Mouse (Mus musculus) CD4-positive, CD25-positive, alpha-beta regulatory T cell (primary cell): ENCODE results near the gene Trpm4. TPM values are rescaled to one million over a fixed set of nuclear protein-coding genes. Genes with fewer than 3 reads are reported as not detected.

Source experiments
- polyA plus RNA-seq: library from polyadenylated mRNA; unstranded; fragments of 100-300 nt; shearing (Covaris generic); gene quantifications from one replicate; pipeline ENCODE4 v1.2.1, GENCODE M21; 2017

Trpm4 gene
- 15.0 TPM for polyA plus RNA-seq

DNA sequence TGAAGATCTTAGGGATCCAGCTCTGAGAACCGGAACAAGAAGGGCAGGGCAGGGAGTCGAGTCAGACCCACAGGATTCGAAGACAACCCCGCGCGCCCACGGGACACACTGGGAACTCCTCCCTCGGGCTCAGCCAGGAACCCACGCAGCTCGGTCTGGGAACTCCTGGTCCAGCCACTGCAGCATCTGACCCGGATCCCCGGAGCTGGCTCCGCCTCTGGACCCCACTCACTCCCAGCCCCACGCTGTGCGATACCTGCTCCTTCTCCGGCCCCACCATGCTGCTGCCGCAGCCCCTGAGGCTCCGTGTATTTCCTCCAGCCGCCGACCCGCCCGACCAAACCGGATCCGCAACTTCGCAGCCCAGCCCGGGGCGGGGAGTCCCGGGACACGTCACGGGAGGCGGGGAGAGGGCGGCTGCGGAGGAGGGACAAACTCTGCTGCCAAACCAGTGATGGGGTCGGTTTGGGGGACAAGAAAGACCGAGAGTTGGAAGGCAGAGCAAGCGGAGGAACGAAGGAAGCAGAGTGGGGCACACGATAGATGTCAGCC is at the start of gene Trpm4:
Trpm4 (minus strand) TSS at position 350 of the 552 bp plus-strand sequence.

DNA sequence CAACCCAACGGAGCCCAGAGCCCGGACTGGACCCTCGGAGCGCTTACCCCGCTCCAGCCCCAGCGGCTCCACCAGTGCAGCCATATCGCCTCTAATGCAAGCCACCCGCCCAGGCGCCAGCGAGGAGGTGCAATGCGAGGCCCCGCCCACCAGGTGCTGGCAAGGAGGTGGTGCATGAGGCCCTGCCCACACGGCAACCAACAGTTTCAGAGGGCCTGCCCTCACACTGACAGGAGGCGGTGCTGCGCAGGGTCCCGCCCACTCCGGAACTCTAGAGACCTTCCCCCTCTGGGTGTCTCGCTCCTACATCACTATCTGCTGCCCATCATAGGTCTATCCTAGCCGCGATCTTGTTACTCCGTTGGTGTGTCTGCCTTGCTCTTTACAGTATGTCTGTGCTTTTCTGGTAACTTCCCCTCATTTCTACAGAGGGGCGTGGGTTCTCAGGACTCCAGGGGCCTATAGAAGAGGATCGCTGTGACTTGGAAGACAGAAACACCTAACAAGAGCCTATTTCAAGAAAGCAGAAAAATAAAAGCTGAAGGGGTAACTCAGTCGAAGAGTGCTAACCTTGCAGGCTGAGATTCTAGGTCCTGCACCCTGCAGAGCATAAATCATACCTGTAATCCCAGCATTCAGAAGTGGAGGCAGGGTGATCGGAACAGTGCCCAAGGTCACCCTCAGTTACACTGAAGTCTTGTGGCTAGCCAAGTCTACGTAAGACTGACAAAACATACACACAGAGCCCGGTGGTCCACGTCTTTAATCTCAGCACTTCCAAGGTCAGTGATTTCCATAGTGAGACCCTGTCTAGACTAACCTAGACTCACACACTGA is 37.1 kb upstream of the Trpm4 start, which contains the start of gene Lin7b:
Lin7b (minus strand) TSS at position 109 of the 837 bp plus-strand sequence.

DNA sequence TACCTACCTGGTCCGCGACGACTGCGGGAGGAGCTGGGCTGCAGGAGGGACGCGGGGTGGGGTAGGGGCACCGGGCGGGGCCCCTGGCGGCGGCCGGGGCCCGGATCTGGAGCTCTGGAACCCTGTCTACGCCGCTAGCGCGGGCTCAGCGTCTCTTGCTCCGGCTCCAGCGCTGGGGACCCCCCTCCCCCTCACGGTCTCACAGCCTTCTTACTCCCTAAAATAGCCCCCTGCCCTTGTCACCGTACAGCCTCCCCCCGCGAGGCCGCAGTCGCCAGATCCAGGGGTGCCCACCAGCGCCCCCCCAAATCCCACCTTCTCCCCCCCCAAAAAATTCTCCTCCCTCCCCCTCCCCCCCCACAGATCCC is 33.1 kb upstream of the Trpm4 start, which contains the start of gene Ppfia3:
Ppfia3 (minus strand) TSS at position 368 of the 368 bp plus-strand sequence.

GRCm38 (mm10) chr7:45335056-45335455 is 1.5 kb upstream of the Trpm4 start, which contains the start of gene Hrc:
Gene Hrc (plus strand): TSS chr7:45335290.

DNA sequence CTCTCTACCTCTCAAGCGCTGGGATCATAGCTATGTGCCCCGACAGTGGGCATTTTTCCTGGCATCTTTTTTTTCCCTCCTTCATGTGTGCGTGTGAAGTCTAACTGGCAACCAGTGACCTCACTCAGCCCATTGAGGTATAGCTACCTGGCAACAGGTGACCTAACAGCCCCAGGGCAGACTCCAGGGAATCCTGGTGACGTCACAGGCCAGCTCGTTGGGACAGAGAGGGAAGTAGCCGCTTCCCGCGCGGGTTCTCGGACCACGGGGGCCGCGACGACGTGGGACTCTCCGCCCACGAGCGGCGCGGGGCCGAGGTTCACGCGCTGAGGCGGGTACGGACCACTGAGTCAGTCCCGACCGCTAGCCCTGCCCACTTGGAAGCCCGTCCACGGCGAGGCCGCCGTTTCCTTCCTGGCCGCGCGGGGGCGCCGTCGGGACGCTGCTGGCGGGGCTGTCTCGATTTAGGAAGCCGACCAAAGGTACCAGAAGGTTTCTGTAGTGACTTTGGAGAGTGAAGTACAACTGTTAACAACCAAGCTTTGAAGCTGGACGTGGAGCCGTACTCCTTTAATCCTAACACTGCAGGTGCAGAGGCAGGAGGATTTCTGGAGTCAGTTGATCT is 56.3 kb downstream of the Trpm4 start, which contains the start of gene Slc6a21:
Slc6a21 (plus strand) TSS at position 378 of the 625 bp plus-strand sequence.

Other genes starting within 250 kb of the Trpm4 start
- gene Rcn3, start 241.6 kb downstream of the Trpm4 start, polyA plus RNA-seq = 10.7 TPM
- gene Fcgrt, start 229.9 kb downstream of the Trpm4 start, polyA plus RNA-seq = 2.8 TPM
- gene Rps11, start 209.3 kb downstream of the Trpm4 start, polyA plus RNA-seq = 2,481 TPM
- gene Rpl13a, start 205.0 kb downstream of the Trpm4 start, polyA plus RNA-seq = 2,316 TPM
- not detected for gene Gm45713, start 197.5 kb downstream of the Trpm4 start, polyA plus RNA-seq
- gene Flt3l, start 197.3 kb downstream of the Trpm4 start, polyA plus RNA-seq = 309 TPM
- 59.4 TPM for gene Pih1d1, start 179.5 kb downstream of the Trpm4 start, polyA plus RNA-seq
- 58.9 TPM for gene Aldh16a1, start 179.2 kb downstream of the Trpm4 start, polyA plus RNA-seq
- gene Slc17a7, start 169.8 kb downstream of the Trpm4 start, polyA plus RNA-seq = 0.08 TPM
- not detected for gene Gfy, start 154.2 kb downstream of the Trpm4 start, polyA plus RNA-seq
- gene Pth2, start 152.8 kb downstream of the Trpm4 start, polyA plus RNA-seq = not detected
- gene Ccdc155, start 128.9 kb downstream of the Trpm4 start, polyA plus RNA-seq = 0.07 TPM
- 8.9 TPM for gene Dkkl1, start 121.6 kb downstream of the Trpm4 start, polyA plus RNA-seq
- 4.9 TPM for gene Tead2, start 118.0 kb downstream of the Trpm4 start, polyA plus RNA-seq
- 607 TPM for gene Cd37, start 94.7 kb downstream of the Trpm4 start, polyA plus RNA-seq
- gene Slc6a16, start 92.7 kb downstream of the Trpm4 start, polyA plus RNA-seq = not detected
- gene Slc6a21, start 56.3 kb downstream of the Trpm4 start, polyA plus RNA-seq = not detected
- gene Hrc, start 1.5 kb upstream of the Trpm4 start, polyA plus RNA-seq = not detected
- 0.30 TPM for gene Ppfia3, start 33.2 kb upstream of the Trpm4 start, polyA plus RNA-seq
- not detected for gene Lin7b, start 36.8 kb upstream of the Trpm4 start, polyA plus RNA-seq
- 231 TPM for gene Snrnp70, start 62.0 kb upstream of the Trpm4 start, polyA plus RNA-seq
- gene Kcna7, start 71.9 kb upstream of the Trpm4 start, polyA plus RNA-seq = not detected
- 0.54 TPM for gene Ntf5, start 79.9 kb upstream of the Trpm4 start, polyA plus RNA-seq
- gene Lhb, start 87.0 kb upstream of the Trpm4 start, polyA plus RNA-seq = not detected
- gene Gys1, start 101.1 kb upstream of the Trpm4 start, polyA plus RNA-seq = 13.9 TPM
- 74.6 TPM for gene Ruvbl2, start 104.3 kb upstream of the Trpm4 start, polyA plus RNA-seq
- 2,110 TPM for gene Ftl1, start 126.1 kb upstream of the Trpm4 start, polyA plus RNA-seq
- gene Bax, start 133.1 kb upstream of the Trpm4 start, polyA plus RNA-seq = 289 TPM
- 2.7 TPM for gene Tulp2, start 148.1 kb upstream of the Trpm4 start, polyA plus RNA-seq
- 0.35 TPM for gene Gm45808, start 153.0 kb upstream of the Trpm4 start, polyA plus RNA-seq
- gene Dhdh, start 155.0 kb upstream of the Trpm4 start, polyA plus RNA-seq = 0.89 TPM
- 226 TPM for gene Nucb1, start 176.6 kb upstream of the Trpm4 start, polyA plus RNA-seq
- gene Ppp1r15a, start 192.5 kb upstream of the Trpm4 start, polyA plus RNA-seq = 99.4 TPM
- 0.78 TPM for gene Plekha4, start 192.6 kb upstream of the Trpm4 start, polyA plus RNA-seq
- gene Hsd17b14, start 221.1 kb upstream of the Trpm4 start, polyA plus RNA-seq = 1.1 TPM
- 86.0 TPM for gene Bcat2, start 236.4 kb upstream of the Trpm4 start, polyA plus RNA-seq